Mouse (Mus musculus) embryo, embryonic 10 days (tissue): ENCODE data around the gene AI661453.

ENCODE experiments used
- DNase-seq: peaks from one replicate; pipeline ENCODE4 v3.0.0-alpha.2; 2015; ENCODE audit warnings: low spot score

AI661453 gene

GRCm38 (mm10) chr17:47440359-47440890 is 4.0 kb downstream of the AI661453 start:
- DNase-seq: no peak

DNA sequence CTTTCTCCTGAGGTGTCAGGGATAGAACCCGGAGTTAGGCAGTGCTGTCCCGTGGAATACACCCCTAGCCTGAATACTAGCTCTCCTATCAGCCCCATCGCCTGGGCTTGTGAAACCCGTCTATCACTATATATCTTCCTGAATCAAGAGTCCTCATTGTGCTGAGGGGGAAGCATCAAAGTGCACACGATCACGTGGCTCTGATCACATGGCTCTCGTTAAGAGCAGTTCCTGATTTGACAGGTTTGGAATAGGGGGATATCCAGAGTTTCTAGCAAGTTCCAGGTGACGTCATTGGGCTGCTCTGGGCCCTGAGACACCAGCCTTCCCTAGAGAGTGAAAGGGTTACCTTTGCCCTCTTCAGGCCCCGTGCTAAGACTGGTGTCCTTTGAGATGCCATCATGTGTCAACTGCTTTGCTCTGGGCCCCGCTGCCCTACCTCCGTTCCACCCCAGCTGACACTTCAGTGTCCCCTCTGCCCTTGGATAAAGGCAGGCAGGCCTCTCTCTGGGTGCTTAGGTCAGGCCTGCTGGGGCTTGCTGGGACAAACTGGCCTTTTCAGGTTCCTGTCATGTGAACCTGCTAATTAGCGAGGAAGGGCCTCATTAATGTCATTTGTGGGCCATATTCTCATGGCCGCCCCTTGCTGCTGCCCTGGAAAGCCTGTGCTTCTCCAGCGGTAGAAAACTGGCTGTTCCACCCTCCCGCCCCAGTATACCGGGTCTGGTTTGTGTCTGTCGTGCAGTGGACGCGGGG is 5.1 kb downstream of the AI661453 start:
- no peak for DNase-seq

GRCm38 (mm10) chr17:47442271-47442670 is 5.9 kb downstream of the AI661453 start:
- DNase-seq: no peak

- DNase-seq: no peak
These were observed 7.7 kb downstream of the AI661453 start for GRCm38 (mm10) chr17:47444113-47444512.

GRCm38 (mm10) chr17:47445518-47445917 is 9.1 kb downstream of the AI661453 start:
- DNase-seq: no peak

DNA sequence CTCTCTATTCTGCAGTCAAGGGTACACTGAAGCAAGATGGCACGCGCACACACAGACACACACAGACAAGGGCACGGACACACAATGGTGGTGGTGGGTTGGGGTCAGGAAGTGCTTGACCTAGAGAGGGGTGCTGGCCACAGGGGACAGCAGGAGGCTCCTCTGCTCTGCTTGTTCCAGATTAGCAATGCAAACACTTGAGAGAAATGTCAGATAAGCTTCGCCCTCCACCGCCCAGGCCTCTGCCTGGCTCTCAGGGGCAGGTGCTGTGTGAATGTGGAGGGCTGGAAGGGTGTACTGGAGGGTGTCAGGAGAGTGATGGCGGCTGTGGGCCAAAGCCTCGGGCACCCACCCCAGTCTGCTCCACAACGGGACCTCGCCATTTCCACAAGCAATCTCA is 9.6 kb downstream of the AI661453 start:
- no peak for DNase-seq

GRCm38 (mm10) chr17:47446561-47446960 is 10.1 kb downstream of the AI661453 start:
- no peak for DNase-seq

DNA sequence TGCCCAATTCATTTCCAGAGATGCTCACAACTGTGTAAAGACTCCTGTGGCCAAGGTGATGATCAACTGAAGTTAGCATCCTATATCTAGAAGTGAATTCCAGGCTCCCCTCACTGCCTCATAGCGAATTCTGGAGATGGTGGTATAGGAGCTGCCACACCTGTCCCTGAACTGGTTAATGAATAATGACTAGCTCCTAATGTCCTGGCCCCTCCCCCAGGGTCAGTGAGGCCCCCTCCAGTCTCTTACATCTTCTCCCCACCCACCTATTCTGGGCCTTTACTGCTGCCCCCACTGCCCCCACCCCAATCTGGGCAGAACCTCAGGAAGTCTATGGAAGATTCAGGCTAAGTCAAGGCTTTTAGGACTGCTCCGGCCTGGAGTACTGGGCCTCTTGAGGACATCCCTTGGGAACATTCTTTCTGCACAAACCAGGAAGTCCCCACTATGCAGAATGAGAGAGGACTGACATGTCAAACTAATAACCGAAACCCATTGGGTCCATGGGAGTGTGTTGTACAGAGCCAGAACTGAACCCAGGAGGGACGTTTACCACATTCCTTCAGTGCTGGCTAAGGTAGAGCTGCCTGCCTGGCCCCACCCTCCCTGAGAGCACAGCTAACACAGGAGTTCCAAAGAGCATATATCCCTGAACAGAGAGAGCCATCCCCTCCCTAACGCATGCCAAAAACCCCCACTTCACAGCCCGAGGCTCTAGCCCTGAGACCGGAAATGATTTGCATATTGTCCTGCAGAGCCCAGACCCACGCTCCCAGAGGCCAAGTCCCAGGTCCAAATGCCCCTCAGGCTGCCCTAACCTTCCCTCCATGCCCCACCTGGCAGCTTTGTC is 12.3 kb downstream of the AI661453 start:
- no peak for DNase-seq

DNA sequence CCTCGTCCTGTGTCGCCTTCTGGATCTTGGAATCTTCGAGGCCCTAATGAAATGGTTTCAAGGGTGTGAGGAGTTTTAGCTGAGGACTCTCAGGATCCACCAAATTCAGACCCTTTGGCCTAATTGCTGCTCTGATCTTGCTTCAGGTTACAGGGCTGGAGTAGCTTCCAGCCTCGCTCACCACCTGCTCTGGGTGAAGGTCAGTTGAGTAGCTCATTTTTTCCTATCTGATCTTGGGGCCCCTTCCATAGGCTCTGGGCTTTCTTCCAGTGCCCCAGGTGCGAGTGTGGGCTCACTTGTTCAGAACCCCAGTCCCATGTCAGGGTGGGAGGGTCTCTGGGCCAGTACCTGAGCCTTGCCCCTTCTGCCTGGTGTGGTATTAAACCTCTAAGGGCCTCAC is 13.0 kb downstream of the AI661453 start:
- DNase-seq: no peak

GRCm38 (mm10) chr17:47450239-47450638 is 13.8 kb downstream of the AI661453 start:
- peak; percentile 45 for DNase-seq

GRCm38 (mm10) chr17:47450880-47451565 is 14.6 kb downstream of the AI661453 start:
- DNase-seq: no peak

GRCm38 (mm10) chr17:47452886-47453285 is 16.5 kb downstream of the AI661453 start:
- DNase-seq: no peak

GRCm38 (mm10) chr17:47454675-47455074 is 18.3 kb downstream of the AI661453 start:
- DNase-seq: no peak

- no peak for DNase-seq
These were observed 21.9 kb downstream of the AI661453 start for GRCm38 (mm10) chr17:47458310-47458709.

DNA sequence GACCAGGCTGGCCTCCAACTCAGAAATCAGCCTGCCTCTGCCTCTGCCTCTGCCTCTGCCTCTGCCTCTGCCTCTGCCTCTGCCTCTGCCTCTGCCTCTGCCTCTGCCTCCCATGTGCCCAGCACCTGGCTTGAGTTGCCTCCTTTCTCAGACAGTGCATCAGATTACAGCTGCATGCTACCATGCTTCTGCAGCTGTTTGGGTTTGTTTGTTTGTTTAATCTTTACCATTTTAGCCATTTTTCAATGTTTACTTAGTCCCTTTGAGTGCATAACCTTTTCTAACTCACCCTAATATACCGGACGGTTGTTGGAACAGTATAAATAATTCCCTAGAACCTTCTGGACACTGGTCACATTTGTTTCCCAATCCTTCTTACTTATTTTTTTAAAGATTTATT is 22.5 kb downstream of the AI661453 start:
- DNase-seq: no peak

- DNase-seq: no peak
These were observed 23.0 kb downstream of the AI661453 start for GRCm38 (mm10) chr17:47459341-47459919.

DNA sequence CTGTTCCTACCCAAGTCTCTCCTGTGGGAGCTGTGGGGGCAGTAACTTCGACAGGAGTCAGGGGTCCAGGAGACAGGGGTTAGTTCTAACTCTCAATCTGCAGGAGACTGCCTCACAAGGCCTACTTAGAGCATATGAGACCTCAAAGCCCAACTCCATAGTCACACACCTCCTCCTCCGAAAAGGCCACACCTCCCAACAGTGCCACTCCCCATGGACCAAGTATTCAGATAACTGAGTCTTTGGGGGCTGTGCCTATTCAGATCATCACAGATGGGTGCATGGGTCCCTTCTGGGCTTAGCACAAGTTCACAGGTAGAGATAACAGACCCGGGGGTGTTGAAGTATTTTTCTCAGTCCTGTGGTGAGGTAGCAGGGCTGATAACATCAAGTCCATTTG is 25.3 kb downstream of the AI661453 start:
- DNase-seq: no peak

DNA sequence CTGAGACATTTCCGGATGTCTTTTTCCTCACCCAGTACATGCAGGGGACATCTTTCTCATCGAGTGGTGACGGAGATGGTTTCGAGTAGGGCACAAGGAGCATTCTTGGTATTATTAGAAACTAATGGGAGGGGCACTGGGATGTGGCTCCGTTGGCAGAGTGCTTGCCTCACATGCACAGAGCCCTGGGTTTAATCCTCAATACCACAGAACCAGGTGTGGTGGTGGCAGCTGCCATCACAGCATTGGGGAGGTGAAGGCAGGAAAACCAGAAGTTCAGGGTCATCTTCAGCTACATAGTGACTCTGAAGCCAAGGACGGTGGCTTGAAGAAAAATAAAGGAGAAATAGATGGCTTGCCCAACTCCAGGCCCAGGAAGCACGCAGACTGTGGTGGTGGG is 25.8 kb downstream of the AI661453 start:
- DNase-seq: no peak

DNA sequence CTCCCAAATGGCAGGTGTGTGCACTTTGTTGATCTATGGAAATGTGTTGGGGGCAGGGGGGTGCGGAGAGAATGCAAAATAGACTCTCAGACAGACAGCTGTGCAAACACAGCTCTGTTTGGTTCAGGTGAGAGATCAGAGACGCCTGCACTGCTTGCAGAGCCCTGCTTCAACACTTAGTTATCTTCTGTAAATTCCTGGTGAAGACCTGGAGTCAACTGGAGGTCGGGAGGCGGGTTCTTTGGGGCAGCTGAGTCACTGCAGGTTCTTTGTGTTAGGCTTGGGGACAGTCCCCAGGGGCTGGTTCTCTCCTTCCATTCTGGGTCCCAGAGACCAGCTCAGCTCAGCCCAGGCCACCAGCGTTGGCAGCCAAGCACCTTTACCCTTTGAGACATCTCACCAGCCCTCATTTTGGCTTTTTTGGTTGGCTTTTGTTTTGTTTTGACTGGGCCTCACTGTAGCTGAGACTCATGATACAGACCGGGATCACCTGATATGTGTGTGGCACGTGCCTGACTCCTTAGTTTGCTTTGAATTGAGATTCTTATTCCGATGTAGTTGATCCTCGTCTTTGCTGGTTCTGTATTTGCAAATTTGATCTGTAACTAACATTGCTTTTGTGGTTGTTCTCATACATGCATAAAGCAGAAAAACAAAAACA is 26.4 kb downstream of the AI661453 start:
- no peak for DNase-seq

GRCm38 (mm10) chr17:47464248-47464965 is 28.0 kb downstream of the AI661453 start:
- DNase-seq: no peak

DNA sequence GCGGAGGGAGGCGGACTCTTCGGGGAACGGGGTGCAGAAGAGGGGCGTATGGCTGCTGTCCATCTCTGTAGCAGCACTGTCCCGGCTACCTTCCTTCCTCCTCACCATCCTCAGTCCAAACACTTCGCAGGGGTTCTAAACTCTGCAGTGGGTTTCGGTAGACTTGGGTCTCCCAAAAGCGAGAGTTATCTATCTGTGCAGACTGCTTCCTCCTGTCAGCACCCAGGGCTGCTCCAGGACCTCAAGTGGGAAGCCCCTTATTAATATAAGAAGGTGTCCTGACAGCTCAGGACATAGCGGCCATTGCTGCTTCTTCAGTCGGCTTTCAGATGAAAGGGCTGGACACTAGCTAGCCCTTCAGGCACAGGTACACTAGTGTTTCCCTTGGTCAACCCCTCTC is 28.6 kb downstream of the AI661453 start:
- DNase-seq: no peak
